Mouse (Mus musculus) WW6 (cell line): Measurements from ENCODE around the gene Prim2.
"Not testable (repeated sequence)": the region's sequence is repeated elsewhere in the genome, so short reads cannot be mapped to it uniquely, and the experiment has no call there.

Experiments
- DNase-seq: peaks from one replicate; pipeline ENCODE4 v3.0.0-alpha.2; 2013; ENCODE audit warnings: low read depth, low spot score

Prim2 gene

GRCm38 (mm10) chr1:33650875-33651274 is 18.7 kb downstream of the Prim2 start:
- DNase-seq, result no peak

- DNase-seq, result no peak
Measured at GRCm38 (mm10) chr1:33649534-33650108, 20.0 kb downstream of the Prim2 start.

GRCm38 (mm10) chr1:33649021-33649420 is 20.6 kb downstream of the Prim2 start:
- DNase-seq, result no peak

GRCm38 (mm10) chr1:33647661-33648060 is 21.9 kb downstream of the Prim2 start:
- no peak for DNase-seq

- no peak for DNase-seq
Measured at GRCm38 (mm10) chr1:33647173-33647572, 22.4 kb downstream of the Prim2 start.

GRCm38 (mm10) chr1:33645689-33646088 is 23.9 kb downstream of the Prim2 start:
- no peak for DNase-seq

- no peak for DNase-seq
Measured at GRCm38 (mm10) chr1:33641139-33641538, 28.5 kb downstream of the Prim2 start.

GRCm38 (mm10) chr1:33640089-33640488 is 29.5 kb downstream of the Prim2 start:
- no peak for DNase-seq

GRCm38 (mm10) chr1:33639234-33639633 is 30.4 kb downstream of the Prim2 start:
- DNase-seq, result no peak

- peak; percentile 54 for DNase-seq
Measured at GRCm38 (mm10) chr1:33637827-33638226, 31.8 kb downstream of the Prim2 start.

- no peak for DNase-seq
Measured at GRCm38 (mm10) chr1:33636421-33637195, 33.0 kb downstream of the Prim2 start.

- not testable (repeated sequence) for DNase-seq
Measured at GRCm38 (mm10) chr1:33631002-33631618, 38.5 kb downstream of the Prim2 start.

- no peak for DNase-seq
Measured at GRCm38 (mm10) chr1:33627803-33628202, 41.8 kb downstream of the Prim2 start.

- DNase-seq, result no peak
Measured at GRCm38 (mm10) chr1:33627070-33627469, 42.5 kb downstream of the Prim2 start.

- no peak for DNase-seq
Measured at GRCm38 (mm10) chr1:33624900-33625299, 44.7 kb downstream of the Prim2 start.

GRCm38 (mm10) chr1:33624441-33624840 is 45.2 kb downstream of the Prim2 start:
- no peak for DNase-seq

- no peak for DNase-seq
Measured at GRCm38 (mm10) chr1:33621791-33622190, 47.8 kb downstream of the Prim2 start.

GRCm38 (mm10) chr1:33620091-33620788 is 49.4 kb downstream of the Prim2 start:
- DNase-seq, result no peak

- DNase-seq, result not testable (repeated sequence)
Measured at GRCm38 (mm10) chr1:33616642-33617041, 53.0 kb downstream of the Prim2 start.

GRCm38 (mm10) chr1:33612100-33612499 is 57.5 kb downstream of the Prim2 start:
- no peak for DNase-seq

GRCm38 (mm10) chr1:33610026-33610721 is 59.4 kb downstream of the Prim2 start:
- no peak for DNase-seq

GRCm38 (mm10) chr1:33608133-33608532 is 61.5 kb downstream of the Prim2 start:
- DNase-seq, result no peak
